Mouse (Mus musculus): ENCODE results near the gene Selplg. TPM values are rescaled to one million over a fixed set of nuclear protein-coding genes. Genes with fewer than 3 reads are reported as not detected.

Selplg gene
- polyA plus RNA-seq, 1 experiment: 13.6 TPM

GRCm38 (mm10) chr5:113798525-113798924 is 33.9 kb downstream of the Selplg start:
- no peak overlapping the region for H3K27ac ChIP-seq (ENCODE audit: insufficient read depth, low read length)
- no peaks in the 10 kb centered on the region for H3K4me1 ChIP-seq (ENCODE audit: control insufficient read depth, insufficient read depth, low read length)
- TF ChIP-seq CTCF (IDR thresholded peaks at IDR 0.05; ENCODE audit: borderline replicate concordance, insufficient read depth, low read depth, low read length) (no peak), POLR2A (IDR thresholded peaks at IDR 0.05; ENCODE audit: borderline replicate concordance, insufficient read depth, low read length) (no peak)
- WGBS: 73% methylated on average over 9 of the region's 9 CpGs
- no peak for DNase-seq
- no peak overlapping the region for H3K4me3 ChIP-seq (replicated peaks; ENCODE audit: insufficient read depth, low read depth, low read length)
- H3K27me3 ChIP-seq (ENCODE audit: control insufficient read depth, insufficient read depth, low read length): no peaks in the 10 kb centered on the region

GRCm38 (mm10) chr5:113797149-113797882 is 35.1 kb downstream of the Selplg start:
- Histone ChIP-seq H3K4me3 (replicated peaks; ENCODE audit: insufficient read depth, low read depth, low read length) (no peak overlapping the region), H3K4me1 (ENCODE audit: control insufficient read depth, insufficient read depth, low read length) (no peaks in the 10 kb centered on the region), H3K27me3 (ENCODE audit: control insufficient read depth, insufficient read depth, low read length) (no peaks in the 10 kb centered on the region), H3K27ac (ENCODE audit: insufficient read depth, low read length) (no peak overlapping the region)
- TF ChIP-seq CTCF (IDR thresholded peaks at IDR 0.05; ENCODE audit: borderline replicate concordance, insufficient read depth, low read depth, low read length) (no peak), POLR2A (IDR thresholded peaks at IDR 0.05; ENCODE audit: borderline replicate concordance, insufficient read depth, low read length) (no peak)
- 22% methylated on average over 19 of the region's 19 CpGs for WGBS
- DNase-seq: no peak

- no peak for TF ChIP-seq POLR2A (IDR thresholded peaks at IDR 0.05; ENCODE audit: borderline replicate concordance, insufficient read depth, low read length)
- no peak for TF ChIP-seq CTCF (IDR thresholded peaks at IDR 0.05; ENCODE audit: borderline replicate concordance, insufficient read depth, low read depth, low read length)
- no peaks in the 10 kb centered on the region for H3K27me3 ChIP-seq (ENCODE audit: control insufficient read depth, insufficient read depth, low read length)
- no peak overlapping the region for H3K27ac ChIP-seq (ENCODE audit: insufficient read depth, low read length)
- no peaks in the 10 kb centered on the region for H3K4me1 ChIP-seq (ENCODE audit: control insufficient read depth, insufficient read depth, low read length)
- 16% methylated on average over 13 of the region's 13 CpGs for WGBS
- no peak for DNase-seq
- no peak overlapping the region for H3K4me3 ChIP-seq (replicated peaks; ENCODE audit: insufficient read depth, low read depth, low read length)
Measured at GRCm38 (mm10) chr5:113796401-113797148, 35.9 kb downstream of the Selplg start.

- TF ChIP-seq POLR2A (IDR thresholded peaks at IDR 0.05; ENCODE audit: borderline replicate concordance, insufficient read depth, low read length) (no peak), CTCF (IDR thresholded peaks at IDR 0.05; ENCODE audit: borderline replicate concordance, insufficient read depth, low read depth, low read length) (no peak)
- DNase-seq: no peak
- no peak overlapping the region for H3K27ac ChIP-seq (ENCODE audit: insufficient read depth, low read length)
- H3K27me3 ChIP-seq (ENCODE audit: control insufficient read depth, insufficient read depth, low read length): no peaks in the 10 kb centered on the region
- no peak overlapping the region for H3K4me3 ChIP-seq (replicated peaks; ENCODE audit: insufficient read depth, low read depth, low read length)
- WGBS: 73% methylated on average over 16 of the region's 16 CpGs
- H3K4me1 ChIP-seq (ENCODE audit: control insufficient read depth, insufficient read depth, low read length): no peaks in the 10 kb centered on the region
Measured at GRCm38 (mm10) chr5:113791197-113792095, 41.0 kb downstream of the Selplg start.

GRCm38 (mm10) chr5:113790453-113791196 is 41.8 kb downstream of the Selplg start:
- 81% methylated on average over 11 of the region's 11 CpGs for WGBS
- Histone ChIP-seq H3K4me1 (ENCODE audit: control insufficient read depth, insufficient read depth, low read length) (no peaks in the 10 kb centered on the region), H3K4me3 (replicated peaks; ENCODE audit: insufficient read depth, low read depth, low read length) (no peak overlapping the region), H3K27ac (ENCODE audit: insufficient read depth, low read length) (no peak overlapping the region), H3K27me3 (ENCODE audit: control insufficient read depth, insufficient read depth, low read length) (no peaks in the 10 kb centered on the region)
- no peak for TF ChIP-seq POLR2A (IDR thresholded peaks at IDR 0.05; ENCODE audit: borderline replicate concordance, insufficient read depth, low read length)
- no peak for TF ChIP-seq CTCF (IDR thresholded peaks at IDR 0.05; ENCODE audit: borderline replicate concordance, insufficient read depth, low read depth, low read length)
- DNase-seq: no peak

- Histone ChIP-seq H3K4me1 (ENCODE audit: control insufficient read depth, insufficient read depth, low read length) (no peaks in the 10 kb centered on the region), H3K4me3 (replicated peaks; ENCODE audit: insufficient read depth, low read depth, low read length) (no peak overlapping the region), H3K27ac (ENCODE audit: insufficient read depth, low read length) (no peak overlapping the region), H3K27me3 (ENCODE audit: control insufficient read depth, insufficient read depth, low read length) (no peaks in the 10 kb centered on the region)
- 32% methylated on average over 7 of the region's 7 CpGs for WGBS
- no peak for TF ChIP-seq POLR2A (IDR thresholded peaks at IDR 0.05; ENCODE audit: borderline replicate concordance, insufficient read depth, low read length)
- TF ChIP-seq CTCF (IDR thresholded peaks at IDR 0.05; ENCODE audit: borderline replicate concordance, insufficient read depth, low read depth, low read length): no peak
- no peak for DNase-seq
Measured at GRCm38 (mm10) chr5:113789075-113789788, 43.2 kb downstream of the Selplg start.
